Mouse (Mus musculus): Measurements from ENCODE around the gene Aldh1a3. TPM values are rescaled to one million over a fixed set of nuclear protein-coding genes. Genes with fewer than 3 reads are reported as not detected.

Gene Aldh1a3
- 10 to 100 TPM; 17.9 to 26.2 (median 22.4) TPM for total RNA-seq (2022)

DNA sequence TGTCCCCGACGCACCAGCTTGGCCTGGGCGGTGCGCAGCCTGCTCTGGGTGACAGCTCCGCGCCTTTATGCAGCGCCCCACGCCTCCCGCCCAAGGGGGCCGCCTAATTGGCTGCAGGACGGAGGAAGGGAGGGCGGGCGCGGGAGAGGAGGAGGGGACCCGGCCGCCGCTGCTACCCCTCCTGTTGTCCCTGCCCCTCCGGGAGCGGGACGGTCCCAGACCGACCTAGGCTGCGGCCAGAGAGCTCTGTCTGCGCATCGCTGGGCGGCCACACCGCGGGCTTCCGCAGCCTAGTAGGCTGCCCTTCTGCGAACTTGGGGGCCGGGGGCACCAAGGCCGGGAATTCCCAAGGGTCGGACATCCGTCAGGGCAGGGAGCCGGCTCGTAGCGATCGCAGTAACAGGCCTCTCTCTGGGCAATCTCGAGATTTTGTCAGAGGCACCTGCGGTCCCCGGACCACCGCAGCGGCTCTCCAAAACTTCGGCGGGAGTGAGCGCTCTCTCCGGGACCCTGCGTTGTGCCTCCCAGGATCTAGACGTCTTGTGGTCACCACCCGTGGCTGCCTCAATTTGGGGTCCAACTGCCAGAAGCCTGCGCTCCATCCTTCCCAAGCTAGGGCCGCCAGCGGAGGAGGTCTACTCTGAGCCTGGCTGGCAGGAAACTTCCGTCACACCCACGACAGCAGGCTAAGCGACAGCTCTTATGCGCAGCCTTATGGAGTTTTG is at the start of gene Aldh1a3:
TSS of gene Aldh1a3 (minus strand) at position 81 of the 725 bp plus-strand sequence.
- no peak for DNase-seq

DNA sequence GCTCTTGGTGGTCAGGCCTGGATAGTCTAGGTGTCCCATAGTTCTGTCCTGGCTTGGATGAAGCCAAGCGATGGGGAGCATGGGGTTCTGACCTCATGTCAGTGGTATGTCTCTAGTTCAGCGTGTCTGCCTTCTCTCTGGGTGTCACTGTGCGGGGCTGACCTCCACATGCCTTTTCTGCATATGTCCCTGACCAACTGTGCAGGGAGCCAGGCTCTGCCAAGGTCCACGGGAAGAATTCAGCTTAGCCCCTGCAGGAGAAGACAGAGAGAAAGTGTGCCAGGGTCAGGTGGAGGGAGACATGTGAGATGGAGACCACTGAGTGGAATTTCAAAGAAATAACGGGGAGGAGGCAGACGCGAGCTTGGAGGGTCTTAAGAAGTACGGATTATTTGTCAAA is 49.0 kb upstream of the Aldh1a3 start:
- peak; percentile 10 for DNase-seq

DNA sequence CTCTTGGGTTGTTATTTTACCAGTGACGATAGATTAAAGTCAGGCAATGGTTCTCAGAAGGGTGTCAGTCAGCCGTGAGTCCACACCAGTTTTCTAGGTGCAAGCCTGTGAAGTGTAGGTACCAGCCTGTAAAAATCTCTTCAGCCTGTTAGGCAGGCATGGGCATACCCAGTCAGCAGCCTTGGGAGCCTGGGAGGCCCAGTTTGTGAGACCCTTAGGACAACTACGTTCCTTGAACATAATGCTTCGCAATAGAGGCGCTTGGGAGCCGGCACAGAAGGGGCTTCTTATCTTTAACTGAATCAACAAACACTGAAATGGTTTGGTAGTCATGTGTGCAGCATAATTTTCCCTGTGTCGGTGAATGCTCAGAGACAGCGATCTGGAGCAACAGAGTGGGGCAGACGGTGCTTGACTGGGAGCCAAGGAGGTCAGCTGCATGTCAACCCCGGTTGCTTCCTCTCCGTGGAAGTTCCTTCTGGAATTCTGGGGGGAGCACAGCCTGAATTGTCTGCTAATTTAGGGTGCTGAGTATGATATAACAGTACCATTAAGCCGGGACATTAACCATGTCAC is 44.4 kb upstream of the Aldh1a3 start:
- no peak for DNase-seq

DNA sequence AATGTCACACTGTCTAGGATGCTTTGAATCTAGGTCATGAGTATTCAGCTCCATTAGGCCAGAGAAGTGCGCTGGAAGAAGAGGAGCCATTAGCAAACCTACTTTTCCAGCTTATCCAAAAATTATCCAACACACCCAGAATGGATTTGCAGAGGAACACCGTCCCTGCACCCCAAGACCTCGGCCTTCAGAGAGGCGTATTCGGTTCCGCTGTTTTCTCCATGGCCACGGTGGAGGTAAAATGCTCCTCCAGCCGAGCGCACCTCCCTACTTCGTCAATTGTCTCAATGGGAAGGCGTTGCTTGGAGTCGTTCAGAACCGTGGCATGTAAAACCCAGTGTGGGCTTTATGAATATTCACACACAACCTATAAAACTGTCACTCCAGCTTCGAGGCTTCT is 39.3 kb upstream of the Aldh1a3 start:
- DNase-seq = no peak

DNA sequence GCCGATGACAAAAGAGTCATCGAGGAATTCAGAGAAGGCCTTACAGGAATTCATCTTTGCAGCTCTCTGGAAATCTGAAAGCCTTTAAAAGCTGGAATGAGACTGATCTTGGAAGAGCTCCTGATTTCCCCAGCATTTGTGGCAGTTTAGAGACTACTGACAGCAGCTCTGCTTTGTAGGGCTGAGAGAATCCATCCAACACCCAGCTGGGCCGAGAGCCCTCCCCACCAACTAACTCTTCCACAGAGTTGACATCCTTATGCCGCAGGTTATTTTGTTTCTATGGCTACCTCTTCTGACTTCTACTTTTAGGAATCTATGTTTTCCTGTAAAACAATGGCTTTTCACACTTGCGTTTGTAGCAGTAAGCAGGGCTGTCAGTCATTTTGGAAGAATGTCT is 37.9 kb upstream of the Aldh1a3 start:
- no peak for DNase-seq

DNA sequence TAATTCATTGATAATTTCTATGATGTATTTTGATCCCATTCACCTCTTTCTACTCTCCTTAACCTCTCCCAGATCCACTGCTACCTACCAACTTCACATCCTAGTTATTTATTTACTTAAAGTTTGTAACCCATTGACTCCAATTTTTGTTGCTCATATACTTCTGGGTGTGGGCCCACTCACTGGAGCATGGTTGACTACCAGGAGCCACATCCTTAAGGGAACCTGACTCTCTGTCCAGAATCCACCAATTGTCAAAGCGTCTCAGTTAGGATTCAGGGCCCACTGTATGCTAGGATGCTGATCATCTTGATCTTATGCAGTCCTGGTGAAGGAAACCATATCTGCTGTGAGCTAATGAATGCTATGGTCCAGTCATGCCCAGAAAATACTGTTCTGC is 35.8 kb upstream of the Aldh1a3 start:
- no peak for DNase-seq

DNA sequence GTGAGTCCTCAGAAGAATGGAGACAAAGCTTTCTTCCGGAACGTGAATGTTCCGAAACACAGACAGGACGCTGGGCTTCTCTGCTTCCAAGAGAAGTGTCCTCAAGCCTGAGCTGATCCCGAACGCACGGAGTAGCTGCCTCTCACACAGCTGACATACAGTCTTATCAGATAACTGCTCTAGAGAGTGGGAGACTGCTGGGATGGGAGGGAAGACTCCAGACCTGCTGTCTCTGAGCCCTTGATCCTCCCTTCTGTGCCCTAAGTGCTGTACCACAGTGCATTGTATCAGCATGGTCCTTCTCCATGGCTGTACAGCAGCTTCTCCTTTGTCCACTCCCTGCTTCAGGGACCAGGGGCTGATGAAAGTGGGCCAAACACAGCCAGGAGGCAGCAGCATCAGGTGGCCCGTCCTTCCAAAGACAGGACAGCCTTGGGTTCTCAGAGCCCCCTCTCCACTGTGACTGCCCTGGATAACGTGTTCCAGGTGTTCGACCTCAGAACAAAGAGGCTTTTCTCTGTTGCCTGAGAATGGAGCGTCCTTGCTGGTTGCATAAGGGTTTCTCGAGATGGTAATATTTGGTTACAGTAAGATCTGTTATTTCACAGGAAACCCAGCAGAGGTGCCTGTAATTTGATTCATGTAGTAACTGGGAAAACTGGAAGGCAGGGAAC is 24.4 kb upstream of the Aldh1a3 start:
- DNase-seq = no peak

DNA sequence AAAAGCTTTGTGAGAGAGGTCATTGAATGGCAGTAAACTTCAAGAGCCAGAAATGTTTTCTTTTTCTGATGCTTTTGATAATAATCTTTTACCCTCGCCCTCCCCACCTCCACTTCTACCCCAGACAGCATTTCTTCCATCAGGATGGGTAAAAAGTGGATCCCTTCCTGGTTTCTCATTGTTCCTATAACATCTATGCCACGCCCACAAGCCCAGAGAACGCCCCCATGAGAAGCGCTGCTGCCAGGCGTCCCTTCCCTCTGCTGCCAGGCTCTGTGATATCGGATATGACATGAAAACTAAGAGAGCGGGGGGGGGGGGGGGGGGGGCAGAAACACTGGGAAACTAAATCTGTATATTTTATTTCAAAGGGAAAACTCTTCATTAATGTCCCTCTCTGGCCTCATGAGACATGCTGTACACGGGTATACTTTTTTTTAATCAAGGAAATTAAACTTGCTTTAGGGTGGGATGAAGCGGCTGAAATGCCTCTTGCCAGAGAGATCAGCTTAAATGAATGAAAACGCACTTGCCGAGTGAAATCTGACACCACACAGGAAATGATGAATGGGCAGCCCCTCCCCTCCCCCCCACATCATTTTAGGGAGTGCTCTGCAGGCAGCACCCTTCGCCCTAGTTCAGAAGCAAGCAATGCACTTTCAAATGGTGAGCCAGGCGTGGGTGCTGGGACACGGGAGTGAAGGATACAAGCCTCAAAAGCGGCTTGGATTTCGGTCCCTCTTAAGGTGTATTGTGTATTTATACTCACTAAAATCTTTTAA is 22.8 kb upstream of the Aldh1a3 start:
- DNase-seq = no peak

DNA sequence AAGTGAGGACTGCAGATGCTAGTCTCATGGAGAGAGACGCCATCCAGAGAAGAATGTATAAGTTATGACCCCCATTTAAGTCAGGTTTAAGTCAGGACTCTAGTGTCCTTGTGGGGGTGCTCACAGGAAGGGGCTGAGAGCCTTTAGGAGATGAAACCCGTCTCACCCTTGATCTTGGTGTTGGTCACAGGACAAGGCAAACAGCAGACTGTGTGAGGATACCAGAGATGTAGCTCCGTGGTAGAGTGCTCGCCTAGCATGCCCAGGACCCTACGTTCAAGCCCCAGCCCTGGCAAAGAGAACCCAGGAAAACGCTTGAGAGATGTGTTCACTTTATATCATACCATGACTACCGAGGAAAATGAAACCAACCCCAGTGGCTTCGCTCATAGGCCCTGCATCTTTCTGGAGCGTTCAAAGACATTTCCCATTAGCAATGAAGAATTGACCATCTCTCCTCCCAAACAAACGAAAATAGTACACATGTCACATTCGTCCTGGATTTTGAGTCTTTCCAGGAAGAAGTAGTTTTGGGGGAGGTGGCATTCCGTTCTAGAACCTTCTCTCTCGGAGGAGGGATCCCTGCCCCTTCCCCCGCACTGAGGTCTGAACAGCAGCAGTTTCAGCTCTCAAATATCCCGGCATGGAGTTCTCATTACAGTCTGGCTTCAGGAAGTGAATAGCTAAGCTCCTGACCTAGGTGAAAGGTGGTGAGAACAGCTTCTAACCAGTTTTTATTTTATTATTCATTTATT is 21.6 kb upstream of the Aldh1a3 start:
- DNase-seq = no peak

DNA sequence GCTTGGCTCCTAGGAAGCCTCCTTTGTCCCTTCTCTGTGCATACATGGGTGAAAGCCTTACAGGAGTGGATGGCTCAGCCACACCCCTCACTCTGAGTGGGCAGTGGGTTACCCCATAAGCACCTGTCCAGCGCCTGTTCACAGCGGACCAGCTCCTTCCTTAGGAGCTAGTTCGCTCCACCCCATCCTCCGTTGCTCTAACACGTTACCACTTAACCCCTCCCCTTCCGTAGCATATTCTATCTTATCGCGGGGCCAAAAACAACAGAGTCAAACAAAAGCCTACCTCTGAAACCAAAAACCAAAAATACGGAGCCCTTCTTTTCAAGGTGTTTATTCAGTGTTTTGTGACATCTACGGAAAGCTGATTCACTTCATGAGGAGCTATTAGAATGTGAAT is 21.0 kb upstream of the Aldh1a3 start:
- no peak for DNase-seq

DNA sequence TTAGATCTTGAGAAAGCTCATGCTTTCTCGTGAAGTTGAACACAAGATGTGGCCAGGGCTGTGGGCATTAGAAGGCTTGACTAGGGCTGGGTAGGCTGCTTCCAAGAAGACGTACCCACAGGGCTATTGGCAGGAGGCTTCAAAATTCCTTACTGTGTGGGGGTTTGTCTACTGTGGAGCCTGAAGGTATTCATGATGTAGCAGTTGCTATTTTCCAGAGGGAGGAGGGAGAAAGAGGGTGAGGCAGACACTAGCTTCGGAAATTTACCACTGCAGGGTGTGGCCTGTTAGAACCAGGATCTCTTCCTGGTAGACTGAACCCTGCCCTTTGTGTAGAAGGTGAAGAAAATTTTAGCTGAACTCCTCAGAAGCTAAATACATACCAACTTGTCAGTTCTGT is 19.5 kb upstream of the Aldh1a3 start:
- no peak for DNase-seq

DNA sequence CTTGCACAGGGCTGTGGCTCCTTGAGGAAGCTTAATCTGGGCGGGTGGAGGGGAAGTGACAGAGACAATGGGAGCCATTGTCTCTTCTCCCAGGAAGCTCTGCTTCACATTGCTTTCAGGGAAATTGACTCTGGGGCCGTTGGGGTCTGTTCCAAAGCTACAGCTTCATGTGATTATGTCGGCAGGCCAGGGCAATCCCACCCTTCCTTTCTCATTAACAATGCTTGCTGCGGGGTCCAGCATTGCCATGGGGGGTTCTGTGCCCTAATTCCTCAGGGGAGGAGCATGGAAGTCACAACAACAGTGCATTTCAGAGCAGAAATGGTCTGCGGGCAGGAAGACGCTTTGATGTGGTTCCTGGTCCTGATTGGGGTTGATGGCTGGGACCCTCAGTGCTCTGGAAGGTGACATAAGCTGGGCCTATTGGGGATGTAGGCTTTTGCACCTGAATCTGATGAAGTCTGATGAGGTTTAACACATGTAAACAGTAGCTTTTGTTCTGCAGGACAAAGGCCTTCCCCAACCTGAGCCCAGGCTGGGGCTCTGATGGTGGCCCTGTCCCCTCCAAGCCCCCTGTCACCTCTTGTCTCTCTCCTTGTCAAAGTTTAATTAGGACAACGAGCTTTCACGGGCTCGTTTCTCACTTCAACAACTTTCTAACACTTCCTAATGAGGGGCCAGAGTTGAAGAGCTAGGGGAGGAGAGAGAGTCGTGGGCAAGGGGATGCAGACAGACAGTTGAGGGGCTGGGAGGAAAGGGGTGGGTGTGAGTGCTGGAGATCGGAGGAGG is 18.0 kb upstream of the Aldh1a3 start:
- DNase-seq = no peak

DNA sequence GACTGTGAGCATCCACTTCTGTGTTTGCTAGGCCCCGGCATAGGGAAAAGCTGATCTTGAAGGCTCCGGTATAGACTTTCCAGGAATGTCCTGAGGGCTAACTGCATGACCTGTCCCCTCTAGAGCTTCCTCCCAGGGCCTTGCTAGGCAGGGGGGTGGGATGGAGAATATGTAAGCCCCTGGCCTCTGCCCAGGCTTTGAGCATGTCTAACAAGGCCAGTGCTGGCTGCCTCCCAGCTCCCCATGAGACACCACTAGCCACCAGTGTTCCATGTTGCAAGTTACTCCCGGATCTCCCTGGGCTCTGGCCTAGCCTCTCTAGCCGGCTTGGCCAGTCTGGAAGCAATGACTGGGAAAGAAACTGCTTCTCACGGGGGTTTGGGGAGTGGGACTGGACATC is 17.4 kb upstream of the Aldh1a3 start:
- DNase-seq = no peak

DNA sequence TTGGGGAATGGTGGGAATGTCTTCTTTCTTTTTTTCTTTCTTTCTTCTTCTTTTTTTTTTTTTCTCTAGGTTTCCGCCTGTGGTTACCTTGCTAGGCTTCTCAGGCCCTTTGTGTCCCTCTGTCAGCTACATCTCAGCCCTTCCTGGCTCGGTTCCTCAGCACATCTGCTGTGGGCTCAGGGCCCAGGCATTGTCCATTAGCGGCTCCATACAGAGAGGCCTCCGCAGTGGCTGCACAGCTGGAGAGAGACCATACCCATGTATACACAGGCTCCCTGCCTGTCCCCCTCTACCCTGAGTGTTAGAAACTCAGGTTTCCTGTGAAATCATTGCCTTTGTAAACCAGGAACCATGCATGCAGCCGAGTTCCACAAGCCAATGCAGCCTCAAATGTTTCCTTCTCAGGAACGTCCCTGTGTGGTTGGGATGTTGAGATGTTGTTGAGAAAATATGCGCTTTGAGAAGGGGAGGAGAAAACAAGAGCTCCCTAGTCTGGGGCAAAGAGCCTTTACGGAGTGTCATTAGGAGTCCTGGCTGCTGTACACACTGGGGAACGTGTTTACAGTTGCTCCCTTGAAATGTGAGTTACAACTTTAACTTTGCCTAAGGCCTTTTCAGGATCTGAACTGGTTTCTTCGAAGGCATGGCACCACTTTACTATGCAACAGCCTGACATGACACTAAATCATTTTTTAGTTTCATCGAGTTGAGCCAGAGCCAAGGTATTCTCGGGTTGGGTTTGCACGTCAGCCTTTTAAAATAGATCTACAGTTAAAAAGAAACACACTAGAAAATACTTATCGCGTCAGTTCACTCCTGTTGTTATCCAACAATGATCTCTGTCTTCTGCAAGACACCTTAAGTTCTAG is 15.4 kb upstream of the Aldh1a3 start:
- DNase-seq = no peak

DNA sequence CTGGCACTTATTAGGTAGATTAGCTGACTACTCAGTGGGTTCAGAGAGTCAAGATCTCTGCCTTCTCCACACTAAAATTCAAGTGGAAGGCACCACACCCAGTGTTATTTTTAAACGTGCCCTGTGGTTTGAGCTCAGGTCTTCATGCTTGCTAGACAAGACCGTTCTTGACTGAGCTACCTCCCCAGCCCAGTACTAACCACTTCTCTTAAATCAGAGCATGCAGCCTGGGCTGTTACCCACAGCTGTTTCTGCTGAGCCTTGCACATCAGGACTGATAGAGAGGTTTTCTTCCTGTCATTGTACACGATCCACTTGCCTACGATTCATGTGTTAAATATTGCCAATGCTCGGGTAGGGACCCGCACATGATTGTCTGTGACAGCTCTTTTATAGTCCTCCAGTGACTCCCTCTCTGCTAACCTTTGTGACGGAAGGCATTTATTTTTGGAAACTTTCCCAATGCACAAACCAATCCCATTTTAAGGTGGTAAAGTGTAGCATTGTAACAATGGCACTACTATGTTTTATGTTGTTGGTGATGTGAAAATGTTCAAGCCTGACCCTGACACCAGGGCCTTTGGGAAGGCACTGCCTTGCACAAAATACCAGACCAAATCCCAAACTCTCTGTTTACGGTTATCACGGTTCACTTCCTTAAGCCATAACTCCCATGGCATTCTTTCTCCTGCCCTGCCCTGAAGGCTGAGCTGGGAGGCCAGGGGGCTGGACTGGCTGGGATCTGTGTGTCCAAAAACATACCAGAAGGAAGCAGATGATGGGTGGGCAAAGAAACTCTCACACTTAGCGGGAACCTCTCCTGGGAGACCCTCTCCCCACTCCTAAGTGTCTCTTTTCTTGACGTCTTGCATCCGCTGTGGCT is 11.7 kb upstream of the Aldh1a3 start:
- DNase-seq = no peak

DNA sequence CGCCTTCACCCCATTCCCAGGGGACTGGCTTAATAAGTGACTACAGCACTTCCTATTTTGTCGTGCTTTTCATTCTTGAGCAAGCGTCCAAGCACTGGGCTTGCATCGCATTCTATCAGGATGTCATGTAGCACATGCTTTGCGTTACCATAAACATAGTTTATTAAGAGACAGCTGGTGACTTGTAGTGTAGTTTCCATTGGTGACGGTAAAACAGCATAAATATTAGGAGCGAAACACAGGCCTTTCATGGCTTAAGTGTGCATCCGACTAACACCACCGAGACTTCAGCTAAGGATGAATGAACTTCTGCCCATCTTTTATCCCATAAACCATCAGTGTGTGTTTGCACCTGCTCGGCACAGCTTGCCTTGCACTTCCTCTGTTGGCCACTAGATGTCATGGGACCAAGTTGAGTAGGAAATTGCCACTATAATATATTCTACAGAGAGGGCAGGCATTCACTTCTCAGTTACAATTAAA is 7.2 kb upstream of the Aldh1a3 start:
- DNase-seq = peak; percentile 20

DNA sequence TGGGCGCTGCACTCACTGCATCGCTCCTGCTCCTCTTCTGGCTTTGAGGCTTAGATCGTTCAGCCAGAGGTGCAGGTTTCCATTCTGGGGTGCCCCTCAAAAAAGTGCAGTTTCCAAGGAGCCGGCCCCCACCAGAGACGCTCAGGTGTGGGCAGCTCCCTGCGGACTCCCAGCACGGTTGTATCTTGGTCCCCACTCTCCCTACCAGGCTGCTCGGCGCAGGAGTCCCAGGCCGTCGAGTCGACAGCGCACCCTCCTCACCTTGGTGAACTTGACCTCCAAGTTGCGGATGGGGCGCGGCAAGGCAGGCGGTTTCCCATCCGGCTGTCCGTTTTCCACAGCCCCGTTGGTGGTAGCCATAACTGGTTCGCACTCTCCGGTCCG is 272 bp downstream of the Aldh1a3 start:
- no peak for DNase-seq

DNA sequence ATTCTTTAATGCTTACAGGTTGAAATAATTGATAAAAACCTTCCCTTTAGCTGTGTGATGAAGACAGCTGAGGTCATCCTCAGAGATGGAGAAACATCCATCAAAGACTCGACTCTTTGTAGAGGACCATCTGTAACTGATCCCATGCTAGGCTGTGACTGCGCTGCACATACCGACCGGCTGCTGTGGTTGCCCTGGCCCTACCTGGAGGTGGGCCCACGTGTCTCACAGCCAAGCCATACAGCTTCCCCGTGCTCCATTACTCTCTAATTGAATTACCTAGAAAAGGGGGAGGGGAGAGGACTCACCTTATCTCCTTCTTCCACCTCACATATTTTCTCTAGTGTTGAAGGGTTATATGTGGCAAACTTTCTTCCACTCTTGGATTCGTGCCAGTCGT is 5.4 kb downstream of the Aldh1a3 start:
- DNase-seq = no peak

DNA sequence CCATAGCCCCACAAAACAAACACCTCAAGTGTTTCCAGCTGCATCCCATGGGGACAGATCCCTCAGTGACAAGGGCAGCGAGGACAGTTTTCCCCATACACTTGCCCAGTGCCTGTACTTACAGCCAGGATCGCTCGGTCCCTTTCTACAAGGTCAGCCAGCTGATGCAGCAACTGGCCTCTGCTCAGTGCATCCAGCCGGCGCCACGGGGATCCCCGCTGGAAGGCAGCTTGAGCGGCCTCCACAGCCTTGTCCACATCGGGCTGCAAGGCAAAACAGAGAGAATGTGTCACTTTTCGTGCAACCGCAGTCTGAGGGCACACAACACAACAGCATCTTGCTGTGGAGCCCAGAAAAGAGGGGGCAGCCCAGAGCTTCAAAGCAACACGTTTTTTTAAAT is 8.3 kb downstream of the Aldh1a3 start:
- DNase-seq = no peak
